Mouse (Mus musculus) A20 (cell line): Measurements from ENCODE around the gene Pum2.

ENCODE experiments used
- DNase-seq: peaks from one replicate; pipeline ENCODE4 v3.0.0-alpha.2; 2011; ENCODE audit warnings: low read depth, low spot score

Gene Pum2

DNA sequence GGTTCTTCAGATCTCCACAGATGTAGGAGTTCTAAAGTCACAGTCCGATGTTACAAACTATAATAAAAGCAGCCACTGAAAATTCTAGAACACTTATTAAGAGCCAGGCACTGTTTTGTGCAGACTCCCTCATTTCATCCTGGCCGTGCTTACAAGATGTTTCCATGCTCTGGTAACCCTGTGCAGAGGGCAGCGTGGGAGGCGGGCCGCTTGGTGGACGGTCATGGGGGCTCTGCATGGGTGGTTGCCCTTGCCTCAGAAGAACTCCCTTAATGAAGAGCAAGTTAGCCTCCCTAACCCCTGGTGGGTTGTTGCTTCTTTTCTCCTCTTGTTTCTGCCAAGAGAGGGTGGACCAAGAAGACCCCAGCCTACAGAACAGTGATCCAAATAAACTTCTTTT lies 85.8 kb downstream of the Pum2 start:
- no peak for DNase-seq

DNA sequence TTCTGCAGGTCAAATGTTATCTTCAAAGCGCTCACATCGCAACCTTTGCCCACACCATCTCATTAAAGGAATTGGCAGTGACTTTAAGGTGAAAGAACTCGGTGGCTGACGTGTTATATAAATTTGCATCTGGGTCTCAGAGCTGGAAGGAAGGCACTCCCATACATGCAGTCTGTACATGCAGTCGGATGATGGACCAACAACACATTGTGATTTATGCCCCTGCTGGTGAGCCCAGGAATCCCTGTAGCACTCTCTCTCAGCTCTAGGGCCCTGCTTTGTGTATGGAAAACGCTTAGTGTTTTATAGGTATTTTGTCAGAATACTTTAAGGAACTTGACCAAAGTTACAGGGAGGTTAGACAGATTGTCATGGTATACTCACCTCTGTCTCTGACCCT lies 86.6 kb downstream of the Pum2 start:
- no peak for DNase-seq

DNA sequence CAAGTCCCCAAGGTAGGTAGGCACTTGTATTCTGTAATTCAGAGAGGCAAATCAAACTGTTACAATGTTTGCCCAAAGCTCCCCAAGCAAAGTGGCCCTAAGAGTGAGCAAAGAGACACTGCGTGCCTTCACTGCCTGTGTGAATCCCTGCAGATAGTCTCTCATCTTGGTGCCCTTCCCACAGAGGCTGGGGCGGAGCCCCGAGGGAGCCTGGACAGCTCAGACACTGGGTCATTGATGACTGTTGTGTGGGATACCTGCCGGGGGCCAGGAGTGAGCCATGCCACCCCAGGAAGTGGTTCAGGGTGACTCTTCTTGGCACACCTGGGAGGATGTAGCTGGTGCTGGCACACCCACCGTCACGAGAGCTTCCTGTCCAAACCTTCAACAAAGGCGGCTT lies 87.1 kb downstream of the Pum2 start:
- DNase-seq, result no peak

DNA sequence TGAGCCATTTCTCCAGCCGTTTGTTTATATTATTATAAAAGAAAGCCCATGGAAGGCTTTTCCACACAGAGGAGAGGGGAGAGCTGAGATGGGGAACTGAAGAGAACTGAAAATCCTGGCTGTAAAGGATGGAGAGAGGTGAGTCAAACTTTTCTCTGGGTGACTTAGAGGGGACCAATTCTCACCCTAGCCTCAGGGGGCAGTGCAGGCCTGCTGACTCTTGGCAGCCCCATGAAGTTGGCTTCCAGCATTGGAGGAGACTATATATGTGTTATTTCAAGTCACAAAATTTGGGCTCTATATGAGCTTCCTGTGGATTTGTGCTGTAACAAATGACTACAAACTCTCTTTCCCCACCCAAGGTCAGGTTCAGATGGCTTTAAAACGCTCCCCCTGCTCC lies 88.7 kb downstream of the Pum2 start:
- peak; percentile 37 for DNase-seq

DNA sequence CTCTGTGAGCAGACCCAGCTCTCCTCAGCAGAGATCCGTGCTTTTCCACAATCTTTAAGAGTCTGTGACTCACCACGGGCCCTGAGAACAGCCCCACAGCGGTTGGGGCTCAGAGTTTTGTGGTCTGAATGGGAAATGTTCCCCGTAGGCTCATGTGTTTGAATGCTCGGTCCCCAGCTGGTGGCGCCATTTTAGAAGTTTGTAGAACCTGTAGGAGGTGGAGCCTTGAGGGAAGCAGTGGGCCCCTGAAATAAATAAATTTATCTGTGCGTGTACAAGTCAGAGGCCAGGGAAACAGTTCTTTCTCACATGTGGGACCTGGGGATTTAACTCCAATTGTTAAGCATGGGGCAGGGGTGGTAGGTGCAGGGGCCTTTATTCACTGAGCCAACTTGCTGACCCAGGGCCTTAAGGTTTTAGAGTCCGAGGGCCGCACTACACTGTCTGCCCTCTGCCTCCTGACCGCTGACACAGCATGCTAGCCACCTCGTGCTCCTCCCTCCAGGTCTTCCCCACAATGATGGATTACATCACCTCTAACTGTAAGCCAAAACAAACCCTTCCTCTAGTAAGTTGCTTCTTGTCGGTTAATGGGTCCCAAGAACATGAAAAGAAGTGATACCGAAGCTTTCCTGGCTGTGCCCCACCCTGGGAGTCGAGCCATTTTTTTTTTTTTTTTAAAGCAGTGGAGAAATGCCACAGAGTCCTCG lies 90.4 kb downstream of the Pum2 start:
- DNase-seq, result no peak

DNA sequence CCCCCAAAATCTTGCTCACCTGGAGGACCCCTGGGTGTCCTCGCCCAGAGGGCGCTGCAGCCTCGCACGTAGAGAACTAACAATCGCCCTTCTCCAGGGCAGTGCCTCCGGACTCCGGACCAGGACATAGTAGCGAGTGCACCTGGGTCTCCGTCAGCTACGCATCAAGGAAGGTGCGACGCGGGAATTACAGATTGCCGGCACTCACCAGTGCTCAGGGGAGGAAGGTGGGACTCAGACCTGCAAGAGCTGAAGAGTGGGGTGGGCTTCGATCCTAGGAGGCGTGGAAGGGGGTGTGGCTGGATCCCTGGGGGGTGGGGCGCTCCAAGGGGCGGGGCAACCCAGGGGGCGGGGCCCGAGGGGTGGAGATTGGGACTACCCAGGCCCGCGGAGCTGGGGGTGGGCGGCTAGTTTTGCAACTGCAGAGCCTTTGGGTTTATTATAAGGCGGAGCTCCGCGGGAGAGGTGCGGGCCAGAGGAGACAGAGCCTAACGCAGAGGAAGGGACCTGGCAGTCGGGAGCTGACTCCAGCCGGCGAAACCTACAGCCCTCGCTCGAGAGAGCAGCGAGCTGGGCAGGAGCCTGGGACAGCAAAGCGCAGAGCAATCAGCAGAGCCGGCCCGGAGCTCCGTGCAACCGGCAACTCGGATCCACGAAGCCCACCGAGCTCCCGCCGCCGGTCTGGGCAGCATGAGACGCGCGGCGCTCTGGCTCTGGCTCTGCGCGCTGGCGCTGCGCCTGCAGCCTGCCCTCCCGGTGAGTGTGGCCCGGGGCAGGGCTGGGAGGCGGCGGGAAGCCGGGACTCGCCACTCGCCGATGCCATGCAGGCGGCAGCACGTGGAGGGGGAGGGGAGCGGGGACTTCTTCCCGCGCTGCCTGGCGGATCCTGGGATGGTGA lies 97.3 kb downstream of the Pum2 start, which contains the start of gene Sdc1:
TSS of gene Sdc1 (plus strand) at position 378 of the 898 bp plus-strand sequence.
- peak; percentile 88 for DNase-seq

DNA sequence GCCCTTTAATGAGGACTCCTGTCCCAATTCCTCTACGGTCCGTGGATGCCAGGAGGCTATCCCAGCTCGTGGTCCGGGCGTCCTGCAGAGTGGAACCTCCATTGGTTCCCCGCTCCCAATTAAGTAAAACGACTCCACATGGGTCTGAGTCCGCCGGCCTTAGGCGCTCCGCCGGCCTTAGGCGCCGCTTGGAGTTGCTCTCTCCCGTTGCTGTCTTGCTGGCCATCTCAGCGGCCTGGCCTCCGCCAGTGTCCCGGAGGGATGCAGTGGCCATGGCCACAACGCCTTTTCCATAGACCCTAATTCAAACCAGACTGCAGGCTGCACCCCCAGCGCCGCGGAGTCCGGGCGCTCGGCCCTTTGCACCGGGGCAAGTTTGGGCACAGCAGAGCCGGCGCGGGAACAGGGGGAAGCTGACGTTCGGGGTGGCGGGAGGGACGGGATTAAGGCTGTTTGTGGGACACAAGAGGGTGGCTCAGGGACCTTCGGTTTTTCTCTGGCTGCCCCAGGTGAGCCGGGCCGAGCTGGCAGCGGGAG lies 98.0 kb downstream of the Pum2 start:
- DNase-seq, result peak; percentile 70

DNA sequence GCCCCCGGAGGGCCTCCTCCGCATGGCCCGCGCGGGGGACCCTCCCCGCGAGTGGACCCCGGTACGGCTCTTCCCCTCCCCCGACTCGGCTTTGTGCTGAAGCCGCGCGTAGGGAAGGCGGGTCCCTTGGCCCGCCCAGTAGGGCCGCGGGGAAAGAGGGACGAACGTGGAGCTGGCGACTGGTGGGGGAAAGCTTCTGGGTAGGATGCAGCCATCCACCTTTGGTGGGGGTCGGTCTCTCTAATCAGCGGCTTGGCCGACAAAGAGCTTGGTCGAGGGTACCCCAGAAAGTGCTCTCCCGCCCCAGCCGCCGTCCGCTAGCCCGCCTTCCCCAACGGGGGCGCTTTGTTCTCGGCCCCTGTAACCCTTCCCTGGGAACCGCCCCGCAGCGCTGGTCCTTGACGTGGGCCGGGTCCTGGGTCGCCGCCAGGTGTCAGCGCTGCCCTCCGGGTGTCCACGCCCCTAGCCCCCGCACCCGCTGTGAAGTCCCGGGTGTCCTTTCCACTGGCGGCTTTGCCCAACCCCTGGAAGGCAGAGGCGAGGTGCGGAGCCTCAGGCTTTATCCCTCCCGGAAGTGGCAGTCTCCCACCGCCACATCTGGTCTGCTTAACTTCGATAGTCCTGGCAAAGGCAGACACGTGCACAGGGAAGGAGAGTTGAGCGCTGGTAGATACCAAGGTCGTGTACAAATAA lies 98.7 kb downstream of the Pum2 start:
- DNase-seq, result peak; percentile 62

DNA sequence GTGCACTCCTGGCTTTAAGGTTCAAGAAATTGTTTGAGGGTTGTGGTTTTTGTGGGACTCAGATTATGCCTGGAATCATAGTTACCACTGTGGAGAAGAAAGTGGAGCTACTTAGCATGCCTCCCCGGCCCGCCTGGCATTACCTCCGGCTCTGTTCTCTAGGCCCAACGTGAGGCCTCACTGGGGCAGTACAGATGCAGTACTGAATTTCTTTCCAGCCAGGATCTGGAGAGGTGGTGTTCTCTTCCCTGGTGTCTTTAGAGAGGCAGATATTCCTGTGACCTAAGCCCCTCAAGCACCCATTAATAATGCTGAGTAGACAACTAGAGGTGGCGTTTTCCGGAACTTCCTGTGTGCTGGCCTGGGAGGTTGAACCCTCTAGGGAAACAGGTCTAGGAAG lies 99.4 kb downstream of the Pum2 start:
- no peak for DNase-seq

DNA sequence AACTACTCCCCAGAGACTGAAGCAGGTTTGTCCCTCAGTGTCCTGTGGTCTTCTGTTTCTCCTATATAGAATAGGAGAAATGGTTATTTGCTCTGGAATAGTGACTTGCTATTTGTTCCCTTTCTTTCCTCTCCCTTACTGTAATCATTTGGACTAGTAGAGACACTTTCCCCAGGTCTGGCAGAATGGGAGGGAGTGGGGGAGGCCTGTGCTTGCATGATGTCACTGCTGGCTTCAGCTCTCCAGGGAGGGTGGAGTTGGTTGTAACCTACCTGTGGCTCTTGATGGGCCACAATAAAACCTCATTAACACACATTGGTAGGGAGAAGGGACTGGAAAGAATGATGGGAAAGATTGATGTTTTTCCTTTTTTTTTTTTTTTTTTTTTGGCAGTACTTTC lies 100.2 kb downstream of the Pum2 start:
- no peak for DNase-seq

DNA sequence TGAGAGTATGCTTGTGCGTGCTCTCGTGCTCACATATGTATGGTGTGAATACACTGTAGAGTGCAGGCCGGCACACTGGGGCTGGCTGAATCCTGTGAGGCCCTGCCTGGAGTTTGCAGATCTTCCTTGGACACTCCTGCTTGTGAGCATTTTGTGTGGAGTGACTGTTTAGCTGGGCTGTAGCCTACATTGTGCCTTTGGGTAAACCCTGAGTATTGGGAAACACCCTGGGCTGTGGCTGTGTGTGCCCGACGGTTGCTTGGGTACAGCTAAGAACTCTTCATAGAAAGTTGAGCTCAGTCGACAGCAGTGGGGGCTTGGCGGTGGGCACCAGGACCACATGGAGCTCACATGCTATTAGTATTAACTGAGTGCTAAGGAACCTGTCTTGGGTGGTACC lies 102.3 kb downstream of the Pum2 start:
- no peak for DNase-seq

DNA sequence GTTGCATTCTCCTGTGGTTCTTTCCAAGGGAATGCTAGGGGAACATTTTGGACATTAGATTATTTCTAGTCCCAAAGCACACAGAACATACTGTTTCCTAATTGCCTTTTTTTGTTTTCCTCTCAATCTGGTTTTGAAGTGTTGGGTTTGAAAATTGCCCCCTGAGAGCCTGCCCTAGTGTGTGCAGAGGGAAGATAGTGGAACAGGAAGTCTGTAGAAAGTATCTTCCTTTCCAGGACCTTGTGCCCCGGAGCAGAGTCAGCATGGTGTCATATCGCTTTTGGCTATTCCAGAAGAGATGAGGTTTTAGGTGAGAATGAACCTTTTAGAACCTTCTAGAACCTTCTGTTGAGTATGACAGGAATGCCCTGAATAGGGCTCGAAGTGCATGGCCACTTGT lies 102.8 kb downstream of the Pum2 start:
- DNase-seq, result no peak

DNA sequence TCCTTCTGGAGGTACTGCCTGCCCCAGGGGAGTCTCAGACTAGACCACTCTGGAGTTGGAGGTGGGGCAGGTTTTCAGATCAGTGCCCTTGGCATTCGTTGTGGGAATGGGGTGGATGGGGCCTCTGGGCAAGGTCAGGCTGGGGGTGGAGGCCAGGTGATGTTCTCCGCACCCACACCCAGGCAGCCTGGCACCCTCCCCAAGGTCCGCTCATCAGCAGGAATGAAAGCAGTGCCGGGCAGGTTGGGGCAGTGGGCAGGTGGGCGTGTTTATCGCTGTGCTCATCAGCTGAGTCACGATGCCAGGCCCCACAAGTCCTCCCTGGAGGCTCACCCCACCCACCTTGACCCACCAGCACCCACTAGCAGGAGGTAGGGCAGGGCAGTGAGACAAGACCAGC lies 104.2 kb downstream of the Pum2 start:
- no peak for DNase-seq

DNA sequence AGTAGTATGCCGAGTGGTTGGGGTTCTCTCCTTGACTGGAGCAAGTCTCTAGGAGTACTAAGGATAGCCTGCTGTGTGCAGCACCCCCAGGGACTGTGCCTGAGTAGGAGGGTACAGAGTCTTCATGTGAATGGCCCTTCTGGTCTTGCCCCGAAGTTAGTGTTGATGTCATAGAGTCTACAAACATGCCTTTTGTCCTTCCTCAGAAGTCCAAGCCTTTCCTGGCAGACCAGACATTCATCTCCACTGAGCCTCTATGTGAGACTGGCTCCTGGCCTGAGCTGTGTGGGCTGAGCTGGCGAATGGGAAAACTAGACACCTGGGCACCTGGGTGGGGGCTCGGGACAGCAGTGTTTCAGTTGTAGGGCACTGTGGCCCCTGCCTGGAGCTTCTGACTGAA lies 105.9 kb downstream of the Pum2 start:
- DNase-seq, result no peak

DNA sequence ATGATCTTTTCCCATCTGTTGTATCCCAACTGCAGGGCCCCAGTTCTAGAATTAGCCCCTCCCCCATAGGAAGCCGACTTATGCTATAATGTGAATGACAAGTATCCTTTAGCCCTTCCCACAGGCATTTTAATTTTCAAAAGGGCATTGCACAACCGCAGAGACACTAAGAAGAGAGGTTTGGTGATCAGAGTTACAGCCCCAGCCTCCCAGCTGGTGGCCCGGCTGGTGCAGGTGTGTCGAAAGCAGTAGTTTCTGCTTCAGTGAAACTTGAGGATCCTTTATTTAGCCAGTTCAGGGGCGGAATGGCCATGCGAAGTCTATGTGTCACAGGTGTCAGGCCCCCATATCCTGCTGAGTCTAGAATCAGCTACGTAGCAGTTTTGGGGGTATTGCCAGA lies 107.2 kb downstream of the Pum2 start:
- DNase-seq, result peak; percentile 90

DNA sequence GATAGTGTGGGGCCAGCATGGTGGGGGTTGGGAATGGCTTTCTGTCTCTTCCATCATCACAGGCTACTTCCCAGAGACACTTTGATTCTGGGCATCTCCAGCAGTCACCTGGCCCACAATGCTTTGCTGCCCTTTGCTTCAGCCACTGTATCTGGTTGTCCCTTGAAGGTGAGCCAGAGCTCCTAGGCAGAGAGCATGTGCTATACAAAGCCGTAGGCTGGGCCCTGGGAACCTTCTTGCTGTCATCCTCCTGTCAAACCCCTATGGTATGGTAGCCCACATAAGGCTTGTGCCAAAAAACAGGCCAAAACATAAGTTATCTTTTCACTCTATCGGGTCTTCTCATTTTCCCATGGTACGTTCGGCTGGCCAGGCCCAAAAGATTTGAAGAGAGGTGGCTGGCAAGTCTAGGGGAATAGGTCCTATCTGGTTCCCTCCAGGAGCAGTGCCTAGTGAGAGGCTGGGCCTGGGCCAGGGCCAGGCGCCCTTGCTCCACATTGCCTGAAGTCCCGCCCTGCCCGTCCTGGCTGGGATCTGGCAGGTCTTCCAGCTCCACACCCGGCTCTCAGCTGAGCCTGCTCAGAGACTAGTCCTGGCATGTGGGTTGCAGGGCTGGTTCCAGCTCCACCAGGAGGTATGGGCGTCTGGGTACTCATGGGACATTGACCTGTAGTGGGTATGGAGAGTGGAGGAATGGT lies 107.9 kb downstream of the Pum2 start:
- no peak for DNase-seq

DNA sequence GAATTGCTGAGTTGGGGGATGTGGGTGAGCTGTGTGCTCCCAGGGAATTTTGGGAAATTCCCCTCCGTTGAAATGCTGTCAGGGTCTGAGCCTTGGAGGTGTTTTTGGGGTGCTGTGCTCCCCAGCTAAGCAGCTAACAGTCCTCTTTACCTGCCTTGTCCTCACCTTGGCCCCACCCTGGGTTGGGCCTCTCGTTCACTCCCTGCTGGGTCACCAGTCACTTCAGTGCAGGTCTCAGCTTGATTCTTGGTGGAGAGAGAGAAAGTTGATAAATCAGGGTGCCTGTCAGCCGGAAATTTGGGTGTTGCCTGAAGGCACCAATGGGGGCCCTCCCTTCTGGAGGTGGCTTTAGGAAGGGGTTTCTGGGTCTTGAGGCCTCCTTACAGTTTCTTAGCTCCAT lies 108.6 kb downstream of the Pum2 start:
- DNase-seq, result no peak

DNA sequence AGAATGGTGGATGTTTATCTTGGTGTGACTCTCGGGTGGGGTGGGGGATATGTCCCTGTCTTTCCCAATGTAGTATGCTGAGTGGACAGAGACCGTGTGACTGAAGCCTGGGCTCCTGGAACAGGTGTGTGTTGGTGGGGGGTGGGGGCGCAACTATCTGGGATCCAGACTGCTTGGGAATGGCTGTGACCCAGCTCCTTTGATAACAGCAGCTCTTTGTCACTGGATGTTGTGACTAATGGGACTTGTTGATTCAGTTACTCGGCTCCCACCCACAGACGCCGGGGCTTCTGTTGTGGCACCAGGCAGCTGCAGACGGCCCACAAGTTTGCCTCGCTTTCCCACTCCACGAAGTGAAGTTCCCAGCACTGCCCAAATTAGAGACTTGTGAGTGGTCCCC lies 110.3 kb downstream of the Pum2 start:
- DNase-seq, result no peak

DNA sequence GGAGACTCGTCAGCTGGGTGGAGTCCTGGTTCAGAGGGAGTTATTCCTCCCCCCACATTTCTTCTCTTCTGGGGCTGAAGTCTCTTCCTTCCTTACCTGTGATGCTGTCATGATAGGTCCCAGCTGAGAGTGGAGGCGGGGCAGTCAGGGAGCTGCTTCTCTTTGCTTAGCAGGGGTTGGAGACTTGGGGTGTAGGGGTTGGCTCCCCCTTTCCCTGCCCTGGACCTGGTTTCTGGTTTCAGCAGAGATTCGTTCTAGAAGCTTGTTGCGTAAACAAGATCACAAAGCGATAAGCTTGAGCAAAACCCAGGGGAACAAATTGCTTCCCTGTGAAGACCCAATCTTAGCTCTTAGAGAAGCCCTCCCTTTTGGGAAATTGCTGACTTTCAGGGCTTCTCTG lies 112.5 kb downstream of the Pum2 start:
- DNase-seq, result no peak

DNA sequence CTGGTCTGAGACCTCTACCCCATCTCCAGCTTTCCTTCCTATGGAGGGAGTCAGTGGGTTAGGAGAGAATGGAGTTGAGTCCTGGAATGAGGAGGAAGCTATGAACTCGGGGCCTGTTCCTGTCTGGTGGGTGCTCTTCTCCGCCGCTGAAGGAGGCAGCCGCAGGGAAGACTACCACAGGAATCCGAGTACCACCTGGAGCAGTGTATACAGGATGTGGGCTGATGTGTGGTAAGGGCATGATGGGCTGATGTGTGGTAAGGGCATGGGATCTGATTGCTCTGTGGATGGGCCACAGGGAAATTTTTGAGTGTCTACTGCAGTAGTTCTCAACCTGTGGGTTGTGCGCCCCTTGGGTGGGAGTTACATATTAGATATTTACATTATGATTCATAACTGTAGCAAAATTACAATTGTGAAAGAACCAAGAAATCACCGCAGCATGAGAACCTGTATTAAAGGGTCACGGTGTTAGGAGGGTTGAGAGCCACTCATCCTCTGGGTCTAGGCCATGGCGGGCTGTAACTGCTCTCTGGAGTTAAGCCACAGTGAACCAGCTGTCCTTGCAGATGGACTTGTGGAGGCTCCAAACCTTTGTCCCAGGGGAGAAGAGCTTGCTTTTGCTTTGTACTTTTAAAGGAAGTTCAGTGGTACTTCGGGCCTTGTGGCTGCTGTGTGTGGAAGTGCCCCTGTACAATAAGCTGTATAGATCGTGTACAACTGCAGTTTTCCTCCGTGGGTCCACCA lies 113.2 kb downstream of the Pum2 start:
- no peak for DNase-seq

DNA sequence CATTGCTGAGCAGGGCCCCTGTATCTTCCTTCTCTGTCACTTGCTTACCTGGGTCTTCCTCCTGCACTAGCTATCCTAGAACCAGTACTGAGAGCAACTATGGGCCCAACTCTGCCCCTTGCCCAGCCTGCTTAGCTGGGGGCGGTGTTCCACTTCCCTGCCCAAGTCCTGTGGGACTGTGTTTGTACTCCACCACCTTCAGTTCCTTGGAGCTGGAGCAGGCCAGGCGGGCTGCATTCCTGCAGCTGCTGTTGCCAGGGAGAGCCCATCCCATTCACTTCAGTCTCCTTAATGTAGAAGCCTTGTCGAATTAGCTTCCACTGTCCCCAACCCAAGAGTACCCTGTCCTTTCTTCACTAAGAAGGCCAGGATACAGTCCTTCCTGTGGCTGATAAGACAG lies 114.5 kb downstream of the Pum2 start:
- DNase-seq, result no peak
